Mouse (Mus musculus) adrenal gland, postnatal 10 days (tissue): ENCODE measurements around the gene Spr. TPM values are rescaled to one million over a fixed set of nuclear protein-coding genes. Genes with fewer than 3 reads are reported as not detected.
"Not testable (repeated sequence)": the region's sequence is repeated elsewhere in the genome, so short reads cannot be mapped to it uniquely, and the experiment has no call there.

Experiments used
- DNase-seq: peaks from one replicate; pipeline ENCODE4 v3.0.0; 2021; ENCODE audit warnings: mixed read lengths
- total RNA-seq, 2 experiments: library from RNA; stranded (reverse); gene quantifications; 2 replicates each; pipeline ENCODE4 v1.2.3; 2021

The Spr gene
- total RNA-seq, 2 experiments from 2014 or later = 72.1 to 75.5 TPM

- not testable (repeated sequence) for DNase-seq
Measured at GRCm38 (mm10) chr6:85132237-85132636, 5.3 kb downstream of the Spr start.

GRCm38 (mm10) chr6:85131673-85132072 lies 5.9 kb downstream of the Spr start:
- peak; percentile 84 for DNase-seq

GRCm38 (mm10) chr6:85117545-85118511 lies 19.7 kb downstream of the Spr start:
- peak; percentile 69 for DNase-seq

GRCm38 (mm10) chr6:85105033-85105615 lies 32.4 kb downstream of the Spr start:
- no peak for DNase-seq

- no peak for DNase-seq
Measured at GRCm38 (mm10) chr6:85103321-85103720, 34.2 kb downstream of the Spr start.

- DNase-seq = peak; percentile 82
Measured at GRCm38 (mm10) chr6:85096441-85096840, 41.1 kb downstream of the Spr start.

- no peak for DNase-seq
Measured at GRCm38 (mm10) chr6:85087425-85087824, 50.1 kb downstream of the Spr start.

GRCm38 (mm10) chr6:85086645-85087044 lies 50.9 kb downstream of the Spr start:
- no peak for DNase-seq

Other genes starting within 250 kb of the Spr start
- 10 to 100 TPM; 27.3 to 40.3 TPM for gene Exoc6b, start 68.3 kb downstream of the Spr start, total RNA-seq
- not detected for gene Emx1, start 49.7 kb upstream of the Spr start, total RNA-seq
- gene Sfxn5, start 195.7 kb upstream of the Spr start, total RNA-seq = 10 to 100 TPM; 21.5 to 23.1 TPM
- gene Rab11fip5, start 236.9 kb upstream of the Spr start, total RNA-seq = 10 to 100 TPM; 24.5 to 32.4 TPM